In the genomic region with DNA sequence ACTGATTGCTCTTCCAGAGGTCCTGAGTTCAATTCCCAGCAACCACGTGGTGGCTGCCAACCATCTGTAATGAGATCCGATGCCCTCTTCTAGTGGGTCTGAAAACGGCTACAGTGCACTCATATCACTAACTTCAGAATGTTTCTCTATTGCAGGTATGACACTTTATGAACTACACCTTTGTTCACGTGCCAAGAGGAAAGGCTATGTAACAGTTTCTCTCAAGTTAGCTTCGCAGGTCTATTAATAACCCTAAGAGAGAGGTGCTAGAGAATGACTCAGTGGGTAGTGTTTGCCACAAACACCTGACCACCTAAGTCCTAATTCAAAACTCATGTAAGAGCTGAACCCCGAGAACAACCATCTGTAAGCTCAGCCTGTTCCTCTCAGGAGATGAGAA, we compare ENCODE assay signal across 26 mouse cellular contexts.
"Had no signal": no experiment of that assay in that cellular context is flagged by ENCODE, and none has a peak within 500 bp of the region (broad histone marks: within the 10 kb centered on the region; RNA-seq: fewer than 3 reads in every experiment).

No protein-coding gene starts in this region.

- H3K4me2 ChIP-seq: heart, embryonic 11.5 days; heart, embryonic 13.5 days; heart, embryonic 15.5 days; hindbrain, embryonic 12.5 days; hindbrain, embryonic 14.5 days; intestine, embryonic 15.5 days; limb, embryonic 12.5 days had no signal

- H3K4me1 ChIP-seq: heart, embryonic 15.5 days; hindbrain, embryonic 10.5 days; hindbrain, embryonic 12.5 days; intestine, embryonic 15.5 days had no signal

- DNase-seq: gastrocnemius, adult 2 months; gastrocnemius, postnatal 10 days; gastrocnemius, postnatal 25 days; heart, adult 2 months; heart, postnatal 14 days; heart, postnatal 4 days; kidney, adult 18-20 months; kidney, adult 8-10 months; kidney, postnatal 10 days; kidney, postnatal 25 days; kidney, postnatal 4 days; liver had no signal

- H3K27ac ChIP-seq: gastrocnemius, adult 2 months; heart, adult 2 months; heart, embryonic 13.5 days; heart, embryonic 15.5 days; hindbrain, embryonic 10.5 days; hindbrain, embryonic 12.5 days; hindbrain, embryonic 14.5 days; intestine, embryonic 15.5 days; layer of hippocampus, adult 2 months; left cerebral cortex, adult 2 months; limb, embryonic 10.5 days; limb, embryonic 12.5 days had no signal

- H3K36me3 ChIP-seq: heart, embryonic 15.5 days; intestine, embryonic 15.5 days had no signal

- H3K9ac ChIP-seq: heart, embryonic 13.5 days; heart, embryonic 15.5 days; hindbrain, embryonic 12.5 days; hindbrain, embryonic 14.5 days; intestine, embryonic 15.5 days; limb, embryonic 12.5 days had no signal

- H3K27me3 ChIP-seq: heart, embryonic 13.5 days; heart, embryonic 15.5 days; hindbrain, embryonic 12.5 days; intestine, embryonic 15.5 days; limb, embryonic 12.5 days had no signal

- H3K4me3 ChIP-seq: gastrocnemius, adult 2 months; heart, adult 2 months; heart, embryonic 13.5 days; heart, embryonic 15.5 days; hindbrain, embryonic 10.5 days; hindbrain, embryonic 12.5 days; intestine, embryonic 15.5 days; layer of hippocampus, adult 2 months; left cerebral cortex, adult 2 months; limb, embryonic 10.5 days; limb, embryonic 12.5 days had no signal

- H3K9me3 ChIP-seq: heart, embryonic 13.5 days; heart, embryonic 15.5 days; hindbrain, embryonic 10.5 days; hindbrain, embryonic 12.5 days; intestine, embryonic 15.5 days; limb, embryonic 10.5 days; limb, embryonic 12.5 days had no signal

- ATAC-seq: hindbrain, embryonic 16.5 days; inflammation-experienced regulatory T-cells, adult 6 months; intestine, embryonic 15.5 days; intestine, postnatal 0 days had no signal
